Mouse (Mus musculus) small intestine, adult 2 months (tissue): ENCODE results near the gene Tm9sf2. TPM values are rescaled to one million over a fixed set of nuclear protein-coding genes. Genes with fewer than 3 reads are reported as not detected.
"Not testable (repeated sequence)": the region's sequence is repeated elsewhere in the genome, so short reads cannot be mapped to it uniquely, and the experiment has no call there.

Source experiments
- H3K27ac ChIP-seq: fragments of 200-500 bp; 2 replicates; pipeline ENCODE4 v1.5.1; 2012; ENCODE audit warnings: low read depth, low read length, control low read depth, inconsistent platforms; ENCODE audit not compliant: insufficient read depth
- H3K27me3 ChIP-seq: fragments of 200-500 bp; 2 replicates; pipeline ENCODE4 v1.6.1; 2012; ENCODE audit warnings: mild to moderate bottlenecking, moderate library complexity, low read length, inconsistent platforms; ENCODE audit not compliant: control insufficient read depth, insufficient read depth
- H3K36me3 ChIP-seq: fragments of 200-500 bp; 2 replicates; pipeline ENCODE4 v1.6.1; 2012; ENCODE audit warnings: mild to moderate bottlenecking, low read length, control low read depth, inconsistent platforms; ENCODE audit not compliant: control insufficient read depth, insufficient read depth
- H3K4me1 ChIP-seq: fragments of 200-500 bp; 2 replicates; pipeline ENCODE4 v1.6.1; 2012; ENCODE audit warnings: low read length, inconsistent platforms, mixed read lengths; ENCODE audit not compliant: control insufficient read depth, insufficient read depth, insufficient read length
- H3K4me3 ChIP-seq: fragments of 200-500 bp; 2 replicates; pipeline ENCODE4 v1.5.1; 2012; ENCODE audit warnings: low read depth, mild to moderate bottlenecking, control low read depth, inconsistent platforms, low read length, moderate library complexity
- CTCF ChIP-seq: fragments of 200-500 bp; IDR thresholded peaks from 2 replicates; pipeline ENCODE4 v1.5.1; 2012; ENCODE audit warnings: low read depth, mild to moderate bottlenecking, control low read depth, inconsistent platforms, low read length, moderate library complexity, mixed read lengths; ENCODE audit not compliant: insufficient replicate concordance, insufficient read length; ENCODE audit errors: extremely low read depth
- POLR2A ChIP-seq: fragments of 200-500 bp; IDR thresholded peaks from 2 replicates; pipeline ENCODE4 v1.6.1; 2012; ENCODE audit warnings: low read depth, mild to moderate bottlenecking, control low read depth, inconsistent platforms, low read length, moderate library complexity
- WGBS: fragments of 180-500 bp; shearing (Covaris S2); methylation state at CpG from one replicate; pipeline ENCODE4 v1.1.7; 2018; 5-methylcytosine and 5-hydroxymethylcytosine counted together
- polyA plus RNA-seq: library from polyadenylated mRNA; depleted of rRNA; stranded (reverse); fragments of >200 nt; gene quantifications from 2 replicates; pipeline ENCODE4 v1.2.3, GENCODE M21; 2012

Gene Tm9sf2
- polyA plus RNA-seq, 1 experiment, result 678 TPM

GRCm38 (mm10) chr14:122096331-122096730 is 10.5 kb upstream of the Tm9sf2 start:
- WGBS, result 98% methylated on average over 11 of the region's 11 CpGs
- Histone ChIP-seq H3K4me1 (peaks cover 4% of the 10 kb centered on the region; the same call in 1 of the 2 replicates), H3K4me3 (no peak overlapping the region), H3K27ac (no peak overlapping the region), H3K36me3 (no peaks in the 10 kb centered on the region), H3K27me3 (no peaks in the 10 kb centered on the region)
- TF ChIP-seq CTCF (no peak), POLR2A (no peak)

DNA sequence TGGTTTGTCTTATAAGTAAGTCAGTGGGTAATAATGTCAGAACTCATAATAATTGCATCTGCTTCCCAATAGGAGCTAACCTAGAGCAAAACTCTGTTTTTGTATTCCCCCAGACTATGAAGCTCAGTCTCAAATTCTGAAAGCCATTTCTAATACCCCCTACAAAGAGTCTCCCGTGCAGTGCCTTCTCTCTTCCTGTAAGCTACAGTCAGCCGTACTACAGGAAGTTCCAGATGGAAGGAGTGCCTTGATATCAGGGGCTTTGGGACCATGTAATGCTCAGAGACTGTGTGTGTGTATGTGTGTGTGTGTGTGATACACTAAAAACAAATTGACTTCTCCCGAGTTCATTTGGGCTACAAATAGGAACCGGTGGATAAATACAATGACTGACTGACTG is 7.3 kb upstream of the Tm9sf2 start:
- TF ChIP-seq CTCF (no peak), POLR2A (no peak)
- Histone ChIP-seq H3K27me3 (no peaks in the 10 kb centered on the region), H3K36me3 (no peaks in the 10 kb centered on the region), H3K4me1 (peaks cover 2% of the 10 kb centered on the region; the same call in 1 of the 2 replicates), H3K27ac (no peak overlapping the region), H3K4me3 (no peak overlapping the region)
- 80% methylated on average over 4 of the region's 4 CpGs for whole genome bisulfite sequencing

GRCm38 (mm10) chr14:122101890-122102289 is 4.9 kb upstream of the Tm9sf2 start:
- H3K27me3 ChIP-seq, H3K36me3 ChIP-seq, H3K4me3 ChIP-seq, H3K27ac ChIP-seq, H3K4me1 ChIP-seq: not testable (repeated sequence)
- WGBS, result 94% methylated on average over 9 of the region's 9 CpGs

DNA sequence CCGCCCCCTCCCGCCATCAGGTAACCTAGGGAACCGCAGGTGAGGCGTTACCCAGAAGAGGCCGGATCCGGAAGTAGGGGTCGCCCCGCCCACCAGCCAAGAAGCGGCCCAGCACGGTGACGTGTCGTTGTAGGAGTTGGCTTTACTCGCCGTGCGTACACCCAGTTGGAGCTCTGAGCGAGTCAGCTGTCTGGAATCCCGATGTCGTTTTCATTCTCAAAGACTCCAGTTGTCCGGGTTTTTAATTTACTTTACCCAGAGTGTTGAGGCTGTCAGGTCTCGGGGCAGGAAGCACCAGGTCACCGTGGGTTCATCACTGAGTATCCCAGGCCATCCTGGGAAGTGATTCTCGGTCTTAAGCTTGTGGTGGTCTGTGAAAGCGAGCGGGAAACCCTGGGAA is 2.0 kb upstream of the Tm9sf2 start:
- peaks cover 3% of the 10 kb centered on the region; the same call in 1 of the 2 replicates for H3K4me1 ChIP-seq
- H3K27me3 ChIP-seq, result no peaks in the 10 kb centered on the region
- TF ChIP-seq CTCF, result no peak
- TF ChIP-seq POLR2A, result peak; percentile 92
- peak overlapping the region; percentile 96 for H3K27ac ChIP-seq
- under 1% methylated on average over 24 of the region's 24 CpGs for WGBS
- peak overlapping the region; percentile 61 for H3K4me3 ChIP-seq
- H3K36me3 ChIP-seq, result no peaks in the 10 kb centered on the region

DNA sequence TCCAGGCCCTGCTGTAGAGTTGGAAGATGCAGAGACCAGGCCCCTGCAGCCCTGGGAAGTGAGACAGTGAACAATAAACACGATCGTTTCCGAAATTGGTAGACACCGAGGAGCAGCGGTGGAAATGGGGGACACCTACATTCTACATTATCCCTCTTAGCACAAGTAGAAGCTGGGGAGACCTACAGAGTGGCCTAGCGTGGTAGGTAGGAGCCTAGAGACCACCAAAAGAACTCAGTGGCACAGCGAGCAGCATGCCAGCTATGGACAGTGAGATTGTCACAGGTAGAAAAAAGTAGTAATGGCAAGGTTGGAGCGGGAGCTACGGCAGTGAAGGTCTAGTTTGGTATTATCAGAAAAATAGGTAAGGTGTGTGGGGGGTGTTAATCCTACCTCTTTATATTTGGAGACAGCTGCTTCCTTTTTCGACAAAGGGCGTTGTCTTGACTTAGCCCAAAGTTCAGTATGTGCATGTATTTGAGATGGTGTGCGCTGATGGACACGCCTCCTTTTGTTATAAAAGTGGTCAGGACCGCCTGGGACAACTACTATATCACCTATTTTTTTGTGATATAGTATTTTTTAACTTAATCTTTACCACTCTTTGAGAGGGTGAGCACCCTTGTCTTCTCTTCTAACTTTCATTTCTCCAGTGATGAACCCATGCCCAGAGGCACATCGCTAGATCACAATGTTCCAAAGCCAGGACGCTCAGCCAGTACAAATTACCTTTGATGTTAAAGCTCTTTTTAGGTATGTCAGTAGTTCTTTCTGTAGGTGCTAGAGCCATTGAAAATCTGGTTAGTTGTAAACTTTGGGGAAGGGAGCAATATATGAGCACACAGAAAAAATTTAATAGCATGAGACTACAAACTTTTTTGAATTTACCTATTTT is 1.2 kb upstream of the Tm9sf2 start:
- no peak for TF ChIP-seq POLR2A
- no peak for TF ChIP-seq CTCF
- peaks cover 5% of the 10 kb centered on the region; the same call in 1 of the 2 replicates for H3K4me1 ChIP-seq
- H3K27ac ChIP-seq, result peak overlapping the region; percentile 96
- H3K4me3 ChIP-seq, result peak overlapping the region; percentile 61
- 22% methylated on average over 16 of the region's 16 CpGs for WGBS
- H3K27me3 ChIP-seq, result no peaks in the 10 kb centered on the region
- H3K36me3 ChIP-seq, result 0 out of 2 replicates have a peak, but pooled peaks cover 1% of the 10 kb centered on the region

- 2% methylated on average over 44 of the region's 44 CpGs for WGBS
- Histone ChIP-seq H3K4me1 (peaks cover 10% of the 10 kb centered on the region; the same call in 1 of the 2 replicates), H3K4me3 (peak overlapping the region; percentile 86), H3K36me3 (peaks cover 8% of the 10 kb centered on the region), H3K27ac (peak overlapping the region; percentile 97), H3K27me3 (no peaks in the 10 kb centered on the region)
- TF ChIP-seq CTCF (peak; percentile 19; the same call in 1 of the 2 replicates), POLR2A (peak; percentile 57)
Observed at GRCm38 (mm10) chr14:122107481-122108214, 810 bp downstream of the Tm9sf2 start.

- Histone ChIP-seq H3K4me1 (peaks cover 13% of the 10 kb centered on the region; the same call in 1 of the 2 replicates), H3K27ac (no peak overlapping the region), H3K36me3 (peaks cover 10% of the 10 kb centered on the region), H3K27me3 (no peaks in the 10 kb centered on the region), H3K4me3 (no peak overlapping the region)
- no peak for TF ChIP-seq POLR2A
- WGBS, result 70% methylated on average over 2 of the region's 2 CpGs
Observed at GRCm38 (mm10) chr14:122111681-122112080, 4.8 kb downstream of the Tm9sf2 start.
